Mouse (Mus musculus) olfactory bulb, adult 2 months (tissue): Measurements from ENCODE around the gene H2-DMb1.

Experiments
- CTCF ChIP-seq: fragments of 200-500 bp; IDR thresholded peaks from 2 replicates; pipeline ENCODE4 v1.5.1; 2012; ENCODE audit warnings: low read depth, mild to moderate bottlenecking, low read length, moderate library complexity; ENCODE audit not compliant: insufficient read depth
- POLR2A ChIP-seq: fragments of 200-500 bp; IDR thresholded peaks from 2 replicates; pipeline ENCODE4 v1.6.1; 2012; ENCODE audit warnings: mild to moderate bottlenecking, low read depth, low read length, moderate library complexity; ENCODE audit not compliant: insufficient read depth

- no peak for TF ChIP-seq CTCF
- no peak for TF ChIP-seq POLR2A
Observed at GRCm38 (mm10) chr17:34209680-34210079, 56.8 kb downstream of the H2-DMb1 start.
